Mouse (Mus musculus): Measurements from ENCODE around the gene Pbx3. TPM values are rescaled to one million over a fixed set of nuclear protein-coding genes. Genes with fewer than 3 reads are reported as not detected.

The Pbx3 gene
- polyA plus RNA-seq, 1 experiment: 3.5 TPM

- Histone ChIP-seq H3K36me3 (ENCODE audit: control insufficient read depth, insufficient read depth, low read length) (0 out of 2 replicates have a peak, but pooled peaks cover 3% of the 10 kb centered on the region), H3K4me3 (ENCODE audit: low read depth, low read length) (no peak overlapping the region), H3K27me3 (ENCODE audit: control insufficient read depth, insufficient read depth, low read length) (no peaks in the 10 kb centered on the region), H3K4me1 (ENCODE audit: control insufficient read depth, insufficient read depth, insufficient read length, low read length) (no peaks in the 10 kb centered on the region), H3K27ac (ENCODE audit: insufficient read depth, low read depth, low read length) (no peak overlapping the region)
- WGBS: 85% methylated on average over 2 of the region's 2 CpGs
- TF ChIP-seq CTCF (IDR thresholded peaks at IDR 0.05; ENCODE audit: extremely low read depth, insufficient read length, insufficient replicate concordance, low read depth, low read length) (no peak), POLR2A (IDR thresholded peaks at IDR 0.05; ENCODE audit: low read depth, low read length) (no peak)
Measured at GRCm38 (mm10) chr2:34170424-34170823, 202.5 kb downstream of the Pbx3 start.

- no peaks in the 10 kb centered on the region for H3K4me1 ChIP-seq (ENCODE audit: control insufficient read depth, insufficient read depth, insufficient read length, low read length)
- no peak overlapping the region for H3K4me3 ChIP-seq (ENCODE audit: low read depth, low read length)
- 91% methylated on average over 2 of the region's 2 CpGs for WGBS
- 0 out of 2 replicates have a peak, but pooled peaks cover 3% of the 10 kb centered on the region for H3K36me3 ChIP-seq (ENCODE audit: control insufficient read depth, insufficient read depth, low read length)
- no peaks in the 10 kb centered on the region for H3K27me3 ChIP-seq (ENCODE audit: control insufficient read depth, insufficient read depth, low read length)
- TF ChIP-seq POLR2A (IDR thresholded peaks at IDR 0.05; ENCODE audit: low read depth, low read length) (no peak), CTCF (IDR thresholded peaks at IDR 0.05; ENCODE audit: extremely low read depth, insufficient read length, insufficient replicate concordance, low read depth, low read length) (no peak)
- no peak overlapping the region for H3K27ac ChIP-seq (ENCODE audit: insufficient read depth, low read depth, low read length)
Measured at GRCm38 (mm10) chr2:34169626-34170025, 203.3 kb downstream of the Pbx3 start.

GRCm38 (mm10) chr2:34168191-34168590 is 204.8 kb downstream of the Pbx3 start:
- Histone ChIP-seq H3K27ac (ENCODE audit: insufficient read depth, low read depth, low read length) (no peak overlapping the region), H3K4me3 (ENCODE audit: low read depth, low read length) (no peak overlapping the region), H3K27me3 (ENCODE audit: control insufficient read depth, insufficient read depth, low read length) (no peaks in the 10 kb centered on the region), H3K36me3 (ENCODE audit: control insufficient read depth, insufficient read depth, low read length) (0 out of 2 replicates have a peak, but pooled peaks cover 3% of the 10 kb centered on the region), H3K4me1 (ENCODE audit: control insufficient read depth, insufficient read depth, insufficient read length, low read length) (no peaks in the 10 kb centered on the region)
- TF ChIP-seq POLR2A (IDR thresholded peaks at IDR 0.05; ENCODE audit: low read depth, low read length) (no peak), CTCF (IDR thresholded peaks at IDR 0.05; ENCODE audit: extremely low read depth, insufficient read length, insufficient replicate concordance, low read depth, low read length) (no peak)
- 76% methylated on average over 3 of the region's 3 CpGs for WGBS

GRCm38 (mm10) chr2:34162484-34162883 is 210.5 kb downstream of the Pbx3 start:
- Histone ChIP-seq H3K4me1 (ENCODE audit: control insufficient read depth, insufficient read depth, insufficient read length, low read length) (no peaks in the 10 kb centered on the region), H3K27me3 (ENCODE audit: control insufficient read depth, insufficient read depth, low read length) (no peaks in the 10 kb centered on the region), H3K27ac (ENCODE audit: insufficient read depth, low read depth, low read length) (no peak overlapping the region), H3K36me3 (ENCODE audit: control insufficient read depth, insufficient read depth, low read length) (no peaks in the 10 kb centered on the region), H3K4me3 (ENCODE audit: low read depth, low read length) (no peak overlapping the region)
- 74% methylated on average over 3 of the region's 3 CpGs for WGBS
- TF ChIP-seq POLR2A (IDR thresholded peaks at IDR 0.05; ENCODE audit: low read depth, low read length) (no peak), CTCF (IDR thresholded peaks at IDR 0.05; ENCODE audit: extremely low read depth, insufficient read length, insufficient replicate concordance, low read depth, low read length) (no peak)

- Histone ChIP-seq H3K36me3 (ENCODE audit: control insufficient read depth, insufficient read depth, low read length) (no peaks in the 10 kb centered on the region), H3K27ac (ENCODE audit: insufficient read depth, low read depth, low read length) (no peak overlapping the region), H3K4me3 (ENCODE audit: low read depth, low read length) (no peak overlapping the region), H3K27me3 (ENCODE audit: control insufficient read depth, insufficient read depth, low read length) (no peaks in the 10 kb centered on the region), H3K4me1 (ENCODE audit: control insufficient read depth, insufficient read depth, insufficient read length, low read length) (no peaks in the 10 kb centered on the region)
- WGBS: 88% methylated on average over 3 of the region's 3 CpGs
- TF ChIP-seq CTCF (IDR thresholded peaks at IDR 0.05; ENCODE audit: extremely low read depth, insufficient read length, insufficient replicate concordance, low read depth, low read length) (no peak), POLR2A (IDR thresholded peaks at IDR 0.05; ENCODE audit: low read depth, low read length) (no peak)
Measured at GRCm38 (mm10) chr2:34157746-34158145, 215.2 kb downstream of the Pbx3 start.

GRCm38 (mm10) chr2:34154833-34155232 is 218.1 kb downstream of the Pbx3 start:
- H3K36me3 ChIP-seq (ENCODE audit: control insufficient read depth, insufficient read depth, low read length): no peaks in the 10 kb centered on the region
- H3K4me1 ChIP-seq (ENCODE audit: control insufficient read depth, insufficient read depth, insufficient read length, low read length): no peaks in the 10 kb centered on the region
- TF ChIP-seq CTCF (IDR thresholded peaks at IDR 0.05; ENCODE audit: extremely low read depth, insufficient read length, insufficient replicate concordance, low read depth, low read length): no peak
- no peak for TF ChIP-seq POLR2A (IDR thresholded peaks at IDR 0.05; ENCODE audit: low read depth, low read length)
- no peaks in the 10 kb centered on the region for H3K27me3 ChIP-seq (ENCODE audit: control insufficient read depth, insufficient read depth, low read length)
- H3K27ac ChIP-seq (ENCODE audit: insufficient read depth, low read depth, low read length): no peak overlapping the region
- H3K4me3 ChIP-seq (ENCODE audit: low read depth, low read length): no peak overlapping the region
- 73% methylated on average over 5 of the region's 5 CpGs for WGBS

GRCm38 (mm10) chr2:34153336-34153735 is 219.6 kb downstream of the Pbx3 start:
- TF ChIP-seq CTCF (IDR thresholded peaks at IDR 0.05; ENCODE audit: extremely low read depth, insufficient read length, insufficient replicate concordance, low read depth, low read length) (no peak), POLR2A (IDR thresholded peaks at IDR 0.05; ENCODE audit: low read depth, low read length) (no peak)
- Histone ChIP-seq H3K36me3 (ENCODE audit: control insufficient read depth, insufficient read depth, low read length) (no peaks in the 10 kb centered on the region), H3K27ac (ENCODE audit: insufficient read depth, low read depth, low read length) (no peak overlapping the region), H3K4me1 (ENCODE audit: control insufficient read depth, insufficient read depth, insufficient read length, low read length) (no peaks in the 10 kb centered on the region), H3K4me3 (ENCODE audit: low read depth, low read length) (no peak overlapping the region), H3K27me3 (ENCODE audit: control insufficient read depth, insufficient read depth, low read length) (no peaks in the 10 kb centered on the region)
- 67% methylated on average over 6 of the region's 6 CpGs for WGBS

Measured in small intestine, adult 2 months (tissue).